Mouse (Mus musculus) layer of hippocampus, adult 9-10 months (tissue): ENCODE data around the gene Map3k11.
"Not testable (repeated sequence)": the region's sequence is repeated elsewhere in the genome, so short reads cannot be mapped to it uniquely, and the experiment has no call there.

Source experiments
- DNase-seq: peaks from one replicate; pipeline ENCODE4 v3.0.0; 2022; ENCODE audit warnings: low spot score

Gene Map3k11

DNA sequence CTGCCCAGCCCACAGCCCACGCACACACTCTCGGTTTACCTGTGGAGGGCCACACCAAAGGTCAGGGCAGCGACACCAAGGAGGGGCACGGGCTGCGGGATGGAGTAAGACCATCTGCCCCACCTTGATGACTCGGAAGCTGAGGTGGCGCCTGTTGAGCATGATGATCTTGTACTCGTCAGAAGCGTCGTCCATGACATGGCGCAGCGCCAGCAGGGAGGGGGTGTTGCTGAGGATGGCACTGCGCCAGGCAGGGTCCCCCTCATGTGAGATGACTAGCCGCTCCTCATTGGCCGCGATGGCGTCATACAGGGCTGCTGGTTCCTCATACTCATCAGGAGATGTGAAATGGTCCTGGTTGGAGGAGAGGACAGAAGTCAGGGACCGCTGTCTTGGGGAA is 22.2 kb upstream of the Map3k11 start:
- no peak for DNase-seq

- no peak for DNase-seq
These were observed 20.2 kb upstream of the Map3k11 start for GRCm38 (mm10) chr19:5668372-5668771.

DNA sequence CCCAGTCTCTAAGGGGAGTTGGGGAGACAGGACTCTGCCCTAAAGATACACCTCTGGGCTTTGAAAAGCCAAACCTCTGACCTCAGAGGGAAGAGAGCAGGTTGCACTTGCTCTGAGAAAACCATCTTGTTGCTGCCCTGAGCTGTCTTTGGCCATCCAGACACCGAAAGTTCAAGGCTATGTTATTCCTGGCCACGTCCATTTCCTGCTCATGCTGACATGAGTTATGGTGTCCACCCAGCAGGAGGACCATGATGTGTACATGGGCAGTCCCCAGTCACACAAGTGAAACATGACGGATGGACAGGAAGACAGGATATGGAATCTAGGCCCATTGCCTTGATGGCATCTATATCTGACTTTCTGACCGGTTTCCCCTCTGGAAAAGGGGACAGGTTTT is 8.1 kb upstream of the Map3k11 start:
- DNase-seq, result no peak

GRCm38 (mm10) chr19:5684236-5684635 is 4.3 kb upstream of the Map3k11 start:
- DNase-seq, result no peak

GRCm38 (mm10) chr19:5684985-5685384 is 3.6 kb upstream of the Map3k11 start:
- no peak for DNase-seq

- DNase-seq, result no peak
These were observed 3.1 kb upstream of the Map3k11 start for GRCm38 (mm10) chr19:5685431-5685830.

GRCm38 (mm10) chr19:5685861-5686260 is 2.7 kb upstream of the Map3k11 start:
- DNase-seq, result no peak

- DNase-seq, result no peak
These were observed 2.1 kb upstream of the Map3k11 start for GRCm38 (mm10) chr19:5686437-5686836.

DNA sequence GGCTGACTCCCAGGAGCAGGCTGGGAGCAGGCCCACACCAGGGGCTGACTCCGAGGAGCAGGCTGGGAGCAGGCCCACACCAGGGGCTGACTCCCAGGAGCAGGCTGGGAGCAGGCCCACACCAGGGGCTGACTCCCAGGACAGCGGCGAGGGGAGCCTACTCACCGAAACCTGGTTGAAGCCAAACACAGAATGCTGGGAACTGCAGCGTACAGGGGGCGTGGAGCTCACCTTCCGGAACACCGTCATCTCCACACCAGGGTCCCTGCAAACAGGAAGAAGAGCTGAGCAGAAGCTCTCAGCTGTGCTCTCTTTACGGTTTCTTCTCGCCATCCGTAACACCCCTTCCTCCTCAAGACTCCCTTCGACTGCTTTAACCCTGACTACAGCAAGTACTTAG is 1.6 kb upstream of the Map3k11 start:
- DNase-seq, result not testable (repeated sequence)

DNA sequence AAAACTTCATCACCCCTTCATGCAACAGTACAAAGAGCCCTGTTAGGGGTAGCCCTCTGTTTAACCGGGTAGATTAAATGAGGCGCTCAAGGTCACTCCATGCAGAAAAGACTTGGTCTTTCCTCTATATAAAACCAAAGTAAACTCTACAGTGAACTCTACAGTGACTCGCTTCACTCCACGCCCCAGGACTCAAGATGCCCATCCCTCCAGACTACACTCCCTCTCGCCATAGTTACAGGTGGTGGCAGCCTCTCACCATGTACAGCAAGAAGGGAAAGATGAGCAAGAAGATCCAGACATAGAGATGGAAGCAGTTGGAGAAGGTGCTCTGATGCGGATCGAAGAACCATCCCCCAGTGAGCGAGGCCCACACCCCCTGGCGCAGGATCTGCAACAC is 804 bp upstream of the Map3k11 start:
- no peak for DNase-seq

- DNase-seq, result peak; percentile 17
These were observed 516 bp downstream of the Map3k11 start for GRCm38 (mm10) chr19:5689088-5689428.

- DNase-seq, result peak; percentile 39
These were observed 1.2 kb downstream of the Map3k11 start for GRCm38 (mm10) chr19:5689565-5690342.

- DNase-seq, result no peak
These were observed 1.8 kb downstream of the Map3k11 start for GRCm38 (mm10) chr19:5690343-5690735.

DNA sequence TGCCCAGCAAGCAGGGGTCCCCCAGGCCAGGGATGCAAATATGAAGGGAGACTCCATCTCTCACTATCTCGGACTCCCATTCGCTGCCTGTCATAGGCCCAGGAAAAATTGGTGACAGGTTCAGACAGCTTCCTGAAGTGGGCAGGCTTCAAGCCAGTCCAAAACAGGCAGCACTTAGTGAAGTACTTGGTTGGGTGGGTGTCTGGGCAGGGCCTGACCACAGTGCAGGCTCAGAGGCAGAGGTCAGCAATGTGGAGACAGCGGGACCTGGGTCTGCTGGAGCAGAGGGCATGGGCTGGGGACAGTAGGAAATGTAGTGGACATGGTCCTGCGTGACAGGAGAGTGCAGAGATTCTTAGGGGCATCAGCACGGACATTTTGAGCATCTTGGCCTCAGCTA is 3.1 kb downstream of the Map3k11 start:
- no peak for DNase-seq

GRCm38 (mm10) chr19:5692086-5692912 is 3.8 kb downstream of the Map3k11 start:
- no peak for DNase-seq

GRCm38 (mm10) chr19:5692913-5693396 is 4.4 kb downstream of the Map3k11 start:
- DNase-seq, result no peak

DNA sequence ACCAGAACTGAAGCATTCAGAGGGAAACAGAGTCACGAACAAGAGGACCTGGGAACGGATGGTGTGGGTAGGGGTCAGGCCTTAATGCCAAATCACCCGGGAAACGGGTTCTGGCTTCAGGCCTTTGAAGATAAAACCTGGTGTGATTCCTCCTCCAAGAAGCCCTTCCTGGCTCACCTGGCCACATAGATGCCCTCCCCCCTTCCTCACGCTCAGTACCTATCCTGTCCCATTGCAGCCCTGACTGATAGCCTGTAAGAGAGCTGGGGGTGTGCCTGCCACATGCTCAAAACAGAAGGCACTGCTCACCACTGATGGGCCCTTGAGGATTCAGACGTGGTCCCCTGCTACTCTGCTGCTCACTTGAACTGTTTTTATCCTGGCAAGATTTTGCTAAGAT is 5.3 kb downstream of the Map3k11 start:
- DNase-seq, result no peak

DNA sequence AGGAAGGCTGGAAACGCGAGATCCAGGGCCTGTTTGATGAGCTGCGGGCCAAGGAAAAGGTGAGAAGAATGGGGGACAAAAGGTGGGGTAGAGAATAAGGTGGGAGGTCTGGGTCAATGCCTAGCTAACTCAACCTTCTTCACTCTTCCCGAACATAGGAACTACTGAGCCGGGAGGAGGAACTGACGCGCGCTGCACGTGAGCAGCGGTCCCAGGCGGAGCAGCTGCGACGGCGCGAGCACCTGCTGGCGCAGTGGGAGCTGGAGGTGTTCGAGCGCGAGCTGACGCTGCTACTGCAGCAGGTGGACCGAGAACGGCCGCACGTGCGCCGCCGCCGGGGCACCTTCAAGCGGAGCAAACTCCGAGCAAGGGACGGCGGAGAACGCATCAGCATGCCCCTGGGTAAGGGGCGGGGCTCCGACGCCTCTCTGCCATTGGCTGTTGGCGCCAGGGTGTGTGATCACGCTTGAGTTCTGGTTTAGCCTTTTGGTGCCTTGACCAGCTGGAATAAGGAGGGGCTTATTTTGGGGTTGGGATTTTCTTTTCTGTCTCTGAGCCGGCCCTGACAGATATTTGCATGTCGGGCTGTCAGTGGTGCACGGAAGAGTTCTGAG is 7.4 kb downstream of the Map3k11 start:
- DNase-seq, result no peak

GRCm38 (mm10) chr19:5704163-5704800 is 15.7 kb downstream of the Map3k11 start, which contains the start of gene Kcnk7:
Gene Kcnk7, plus strand, starts transcription at chr19:5704367.
- DNase-seq, result no peak

DNA sequence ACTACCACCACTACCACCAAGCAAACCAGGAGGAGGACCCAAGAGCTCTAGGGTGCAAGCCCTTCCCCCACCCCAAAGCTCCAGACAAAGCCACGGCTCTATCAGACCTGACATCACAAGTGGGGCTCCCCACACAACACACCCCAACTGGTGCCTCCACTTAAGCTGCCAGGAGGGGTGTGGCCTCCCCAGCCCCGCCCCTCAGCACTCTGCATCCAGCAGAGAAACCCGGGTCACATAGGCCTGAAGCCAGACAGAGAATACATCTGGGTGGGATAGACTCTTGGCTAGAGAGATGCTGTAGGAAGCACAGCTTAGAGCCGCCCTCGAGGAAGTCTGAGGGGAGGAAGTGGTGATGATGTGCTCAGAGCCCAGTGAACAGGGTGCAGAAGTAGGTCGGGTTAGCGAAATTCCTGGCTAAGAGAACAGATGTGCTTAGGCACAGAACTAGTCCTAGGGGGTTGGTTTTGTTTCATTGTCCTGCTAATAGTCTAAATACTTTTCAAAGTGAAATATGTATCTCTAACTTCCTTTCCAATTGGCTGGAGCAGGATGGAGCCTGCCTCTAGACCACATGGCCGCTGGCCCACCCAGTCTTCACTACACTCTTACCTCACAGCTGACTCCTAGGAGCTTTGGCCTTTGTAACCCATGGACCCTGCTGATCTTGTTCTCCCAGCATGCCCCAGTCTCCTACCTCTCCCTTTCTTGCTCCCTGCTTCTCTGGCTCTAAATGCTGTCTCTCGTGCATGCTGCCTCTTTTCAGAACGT is 16.4 kb downstream of the Map3k11 start:
- DNase-seq, result no peak

DNA sequence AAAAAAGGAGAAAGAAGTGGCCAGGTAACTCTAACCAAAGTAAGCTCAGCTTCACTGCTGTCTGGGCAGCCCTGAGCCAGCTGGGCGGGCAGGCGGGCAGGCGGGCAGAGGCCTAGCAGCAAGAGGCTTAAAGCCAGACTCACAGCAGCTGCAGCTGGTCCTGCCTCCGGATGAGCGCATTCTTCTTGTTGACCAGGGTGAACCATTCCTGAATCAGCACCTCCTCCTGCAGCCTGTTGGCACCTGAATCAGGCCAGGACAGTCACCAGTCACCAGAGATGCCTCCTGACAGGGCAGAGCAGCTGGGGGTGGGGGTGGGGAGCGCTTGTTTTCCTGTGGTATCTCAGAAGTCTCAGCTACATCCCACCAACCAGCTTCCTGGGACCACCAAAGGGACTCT is 21.5 kb downstream of the Map3k11 start:
- no peak for DNase-seq

- no peak for DNase-seq
These were observed 22.0 kb downstream of the Map3k11 start for GRCm38 (mm10) chr19:5710581-5710980.
